Mouse (Mus musculus) liver, postnatal 0 days (tissue): ENCODE results near the gene Rhbdf2.

ENCODE experiments used
- CTCF ChIP-seq: sonication (generic); IDR thresholded peaks from 2 replicates; pipeline ENCODE4 v1.5.1; 2016; ENCODE audit warnings: antibody characterized with exemption, low read depth
- EP300 ChIP-seq: IDR thresholded peaks from 2 replicates; pipeline ENCODE4 v1.6.1; 2016; ENCODE audit warnings: antibody characterized with exemption, low read depth, mild to moderate bottlenecking

- TF ChIP-seq CTCF (no peak), EP300 (no peak)
Measured at GRCm38 (mm10) chr11:116613234-116613633, 13.6 kb downstream of the Rhbdf2 start.
